Mouse (Mus musculus) kidney, postnatal 0 days (tissue): ENCODE measurements around the gene Armh3. TPM values are rescaled to one million over a fixed set of nuclear protein-coding genes. Genes with fewer than 3 reads are reported as not detected.

Experiments used
- ATAC-seq: fragments of 200-750 bp; cut with Nextera tagmentation; replicated peaks from 2 replicates; pipeline ENCODE4 v1.8.0; 2017; ENCODE audit warnings: low read depth, moderate number of reproducible peaks, moderate TSS enrichment, moderate library complexity; ENCODE audit not compliant: low FRiP score
- DNase-seq: peaks from one replicate; pipeline ENCODE4 v3.0.0-alpha.2; 2016; ENCODE audit warnings: low spot score
- H3K27ac ChIP-seq: fragments of 300-500 bp; sonication (generic); 2 replicates; pipeline ENCODE4 v1.5.1; 2014; ENCODE audit warnings: mild to moderate bottlenecking
- H3K27me3 ChIP-seq: fragments of 300-500 bp; sonication (generic); 2 replicates; pipeline ENCODE4 v1.6.1; 2014; ENCODE audit warnings: low read length, mixed read lengths; ENCODE audit not compliant: insufficient read depth
- H3K36me3 ChIP-seq: fragments of 300-500 bp; sonication (generic); 2 replicates; pipeline ENCODE4 v1.6.1; 2014; ENCODE audit warnings: low read length, mixed read lengths; ENCODE audit not compliant: insufficient read depth
- H3K4me1 ChIP-seq: fragments of 300-500 bp; sonication (generic); replicated peaks from 2 replicates; pipeline ENCODE4 v1.6.1; 2014; ENCODE audit warnings: antibody characterized with exemption, low read length, mixed read lengths; ENCODE audit not compliant: insufficient read depth
- H3K4me2 ChIP-seq: fragments of 300-500 bp; sonication (generic); 2 replicates; pipeline ENCODE4 v1.6.1; 2014; ENCODE audit warnings: mild to moderate bottlenecking, low read length, moderate library complexity, mixed read lengths
- H3K4me3 ChIP-seq: fragments of 300-500 bp; sonication (generic); replicated peaks from 2 replicates; pipeline ENCODE4 v1.5.1; 2014; ENCODE audit warnings: low read depth, low read length
- H3K9ac ChIP-seq: fragments of 300-500 bp; sonication (generic); 2 replicates; pipeline ENCODE4 v1.6.1; 2014; ENCODE audit warnings: low read depth, low read length
- H3K9me3 ChIP-seq: fragments of 300-500 bp; sonication (generic); replicated peaks from 2 replicates; pipeline ENCODE4 v1.6.1; 2016; ENCODE audit warnings: low read length, inconsistent platforms, mixed read lengths
- CTCF ChIP-seq: IDR thresholded peaks from 2 replicates; pipeline ENCODE4 v1.5.1; 2016; ENCODE audit warnings: antibody characterized with exemption, low read depth, mild to moderate bottlenecking, moderate library complexity
- WGBS: fragments of 180-500 bp; shearing (Covaris S2); extraction: QIAGEN DNeasy Blood & Tissue Kit; methylation state at CpG from one replicate; pipeline ENCODE4 v1.1.7; 2014; 5-methylcytosine and 5-hydroxymethylcytosine counted together
- polyA plus RNA-seq: library from polyadenylated mRNA; unstranded; fragments of >200 nt; fragmentation: Nextera tagmentation; extraction: Ambion mirVana; gene quantifications from 2 replicates; pipeline ENCODE4 v1.2.1, GENCODE M21; 2015

Gene Armh3
- polyA plus RNA-seq, 1 experiment from 2014 or later: 13.2 TPM

GRCm38 (mm10) chr19:45920299-45921090, 77.8 kb downstream of the Armh3 start:
- Histone ChIP-seq H3K36me3 (no peaks in the 10 kb centered on the region), H3K4me2 (no peak overlapping the region), H3K4me3 (no peak overlapping the region), H3K9me3 (no peaks in the 10 kb centered on the region), H3K9ac (no peak overlapping the region), H3K27me3 (no peaks in the 10 kb centered on the region), H3K4me1 (no peaks in the 10 kb centered on the region), H3K27ac (no peak overlapping the region)
- 67% methylated on average over 9 of the region's 9 CpGs for WGBS
- no peak for ATAC-seq
- TF ChIP-seq CTCF: no peak
- no peak for DNase-seq

- no peak overlapping the region for H3K4me3 ChIP-seq
- no peak overlapping the region for H3K4me2 ChIP-seq
- no peak for TF ChIP-seq CTCF
- no peak overlapping the region for H3K9ac ChIP-seq
- WGBS: 89% methylated on average over 6 of the region's 6 CpGs
- DNase-seq: no peak
- no peaks in the 10 kb centered on the region for H3K4me1 ChIP-seq
- no peaks in the 10 kb centered on the region for H3K9me3 ChIP-seq
- no peaks in the 10 kb centered on the region for H3K36me3 ChIP-seq
- no peak for ATAC-seq
- no peaks in the 10 kb centered on the region for H3K27me3 ChIP-seq
- no peak overlapping the region for H3K27ac ChIP-seq
Measured at GRCm38 (mm10) chr19:45918406-45918805, 79.9 kb downstream of the Armh3 start.

- 79% methylated on average over 3 of the region's 3 CpGs for WGBS
- TF ChIP-seq CTCF: no peak
- Histone ChIP-seq H3K27ac (no peak overlapping the region), H3K9me3 (no peaks in the 10 kb centered on the region), H3K27me3 (no peaks in the 10 kb centered on the region), H3K36me3 (no peaks in the 10 kb centered on the region), H3K4me2 (no peak overlapping the region), H3K4me1 (no peaks in the 10 kb centered on the region), H3K4me3 (no peak overlapping the region), H3K9ac (no peak overlapping the region)
- no peak for ATAC-seq
- no peak for DNase-seq
Measured at GRCm38 (mm10) chr19:45917856-45918255, 80.4 kb downstream of the Armh3 start.

- Histone ChIP-seq H3K36me3 (no peaks in the 10 kb centered on the region), H3K9me3 (no peaks in the 10 kb centered on the region), H3K4me2 (no peak overlapping the region), H3K27ac (no peak overlapping the region), H3K4me3 (no peak overlapping the region), H3K9ac (no peak overlapping the region), H3K4me1 (no peaks in the 10 kb centered on the region), H3K27me3 (no peaks in the 10 kb centered on the region)
- WGBS: 85% methylated on average over 4 of the region's 4 CpGs
- TF ChIP-seq CTCF: no peak
- ATAC-seq (no peak), DNase-seq (no peak)
Measured at GRCm38 (mm10) chr19:45916461-45916860, 81.8 kb downstream of the Armh3 start.

GRCm38 (mm10) chr19:45916026-45916425, 82.3 kb downstream of the Armh3 start:
- Histone ChIP-seq H3K4me2 (no peak overlapping the region), H3K4me3 (no peak overlapping the region), H3K4me1 (no peaks in the 10 kb centered on the region), H3K9ac (no peak overlapping the region), H3K36me3 (no peaks in the 10 kb centered on the region), H3K27me3 (no peaks in the 10 kb centered on the region), H3K27ac (no peak overlapping the region), H3K9me3 (no peaks in the 10 kb centered on the region)
- no peak for DNase-seq
- no peak for ATAC-seq
- 88% methylated on average over 3 of the region's 3 CpGs for WGBS
- no peak for TF ChIP-seq CTCF

- ATAC-seq (no peak), DNase-seq (no peak)
- H3K4me1 ChIP-seq: no peaks in the 10 kb centered on the region
- no peaks in the 10 kb centered on the region for H3K27me3 ChIP-seq
- 50% methylated on average over 5 of the region's 5 CpGs for WGBS
- no peak overlapping the region for H3K27ac ChIP-seq
- no peak overlapping the region for H3K4me2 ChIP-seq
- no peak overlapping the region for H3K4me3 ChIP-seq
- H3K9me3 ChIP-seq: no peaks in the 10 kb centered on the region
- peak; percentile 15; the same call in 1 of the 2 replicates for TF ChIP-seq CTCF
- no peak overlapping the region for H3K9ac ChIP-seq
- H3K36me3 ChIP-seq: no peaks in the 10 kb centered on the region
Measured at GRCm38 (mm10) chr19:45913036-45913435, 85.3 kb downstream of the Armh3 start.
